Mouse (Mus musculus) ovary, postnatal 10 days (tissue): Measurements from ENCODE around the gene Orai2.
"Not testable (repeated sequence)": the region's sequence is repeated elsewhere in the genome, so short reads cannot be mapped to it uniquely, and the experiment has no call there.

Source experiments
- DNase-seq: peaks from one replicate; pipeline ENCODE4 v3.0.0; 2022; ENCODE audit warnings: low spot score

Orai2 gene

DNA sequence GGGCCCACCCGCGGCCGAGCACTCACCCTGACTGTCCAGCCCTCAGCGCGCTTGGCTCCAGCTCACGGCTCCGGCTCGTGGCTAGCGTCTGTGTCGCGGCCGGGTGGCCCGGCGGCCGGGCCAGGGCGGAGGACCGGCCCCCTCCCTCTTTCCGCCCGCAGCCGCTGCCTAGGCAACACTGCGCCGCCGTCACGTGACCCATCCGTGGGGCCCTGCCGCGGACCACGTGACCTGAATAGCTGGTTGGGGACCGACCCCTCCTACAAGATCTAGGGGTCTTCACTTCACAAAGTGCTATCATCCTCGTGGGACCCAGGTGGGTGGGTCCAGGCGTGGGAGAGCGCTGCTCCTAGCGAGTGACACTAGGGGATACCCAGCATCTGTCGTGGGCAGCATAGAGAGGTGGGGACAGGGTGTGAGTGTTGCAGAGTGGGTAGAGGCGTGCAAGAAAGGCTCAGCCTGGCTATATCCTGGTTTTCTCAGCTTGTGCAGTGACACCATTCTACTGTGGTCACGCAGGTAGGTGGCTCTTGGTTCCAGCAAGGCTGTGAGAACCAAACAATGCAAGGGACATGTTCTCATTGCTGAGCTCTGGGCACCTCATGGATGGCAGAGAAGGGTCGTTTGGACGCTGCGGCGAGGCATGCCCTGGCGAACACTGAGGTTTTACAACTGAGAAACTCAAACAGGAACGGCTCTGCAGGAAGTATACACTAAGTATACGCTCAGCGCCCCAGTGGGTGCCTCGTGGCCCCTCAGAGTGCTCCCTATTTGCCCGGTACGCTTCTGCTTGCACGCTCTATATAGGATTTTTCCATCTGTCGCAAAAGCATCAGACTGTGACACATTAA, at the start of gene Orai2:
Gene Orai2 (minus strand): TSS at position 202 of the 851 bp plus-strand sequence.
- DNase-seq, result peak; percentile 54

DNA sequence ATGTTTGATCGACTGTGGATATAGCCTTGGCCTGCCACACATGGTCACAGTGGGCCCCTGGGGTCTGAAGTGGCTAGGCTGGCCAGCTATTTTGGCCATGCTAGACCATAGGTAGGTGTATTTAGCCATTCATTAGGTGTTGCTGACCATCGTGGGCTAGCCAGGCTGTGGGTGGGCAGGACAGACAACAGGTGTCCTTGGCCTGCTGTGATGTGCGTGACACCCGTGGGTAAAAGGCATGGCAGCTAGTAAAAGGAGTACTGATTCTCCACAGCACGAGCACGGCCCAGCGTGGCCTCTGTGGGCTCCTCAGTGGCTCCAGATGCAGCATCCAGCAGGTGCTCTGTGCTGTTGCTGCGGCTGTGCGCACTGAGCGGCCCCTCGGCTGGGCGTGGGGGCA, 48.1 kb upstream of the Orai2 start:
- DNase-seq, result no peak

DNA sequence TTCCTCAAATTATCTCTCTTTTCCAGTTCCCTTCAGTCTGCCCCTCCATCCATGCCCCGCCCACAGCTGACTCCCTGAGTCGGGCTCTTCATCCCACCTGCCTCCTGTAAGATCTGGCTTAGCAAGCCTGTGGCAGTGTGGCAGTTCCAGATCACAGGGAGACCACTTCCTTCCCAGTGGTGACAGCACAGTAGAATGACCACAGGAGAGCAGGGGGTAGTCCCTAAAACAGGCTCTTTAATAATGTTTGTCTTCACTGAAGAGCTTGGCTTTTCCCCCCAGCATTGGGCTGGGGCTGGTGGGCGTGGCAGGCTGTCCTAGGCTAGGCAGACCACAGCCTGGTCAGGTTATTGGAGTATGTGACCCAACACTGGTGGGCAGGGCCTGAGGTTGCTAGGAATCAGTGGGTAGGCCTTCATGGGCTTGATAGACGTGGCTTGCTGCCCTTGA, 47.4 kb upstream of the Orai2 start:
- DNase-seq, result no peak

DNA sequence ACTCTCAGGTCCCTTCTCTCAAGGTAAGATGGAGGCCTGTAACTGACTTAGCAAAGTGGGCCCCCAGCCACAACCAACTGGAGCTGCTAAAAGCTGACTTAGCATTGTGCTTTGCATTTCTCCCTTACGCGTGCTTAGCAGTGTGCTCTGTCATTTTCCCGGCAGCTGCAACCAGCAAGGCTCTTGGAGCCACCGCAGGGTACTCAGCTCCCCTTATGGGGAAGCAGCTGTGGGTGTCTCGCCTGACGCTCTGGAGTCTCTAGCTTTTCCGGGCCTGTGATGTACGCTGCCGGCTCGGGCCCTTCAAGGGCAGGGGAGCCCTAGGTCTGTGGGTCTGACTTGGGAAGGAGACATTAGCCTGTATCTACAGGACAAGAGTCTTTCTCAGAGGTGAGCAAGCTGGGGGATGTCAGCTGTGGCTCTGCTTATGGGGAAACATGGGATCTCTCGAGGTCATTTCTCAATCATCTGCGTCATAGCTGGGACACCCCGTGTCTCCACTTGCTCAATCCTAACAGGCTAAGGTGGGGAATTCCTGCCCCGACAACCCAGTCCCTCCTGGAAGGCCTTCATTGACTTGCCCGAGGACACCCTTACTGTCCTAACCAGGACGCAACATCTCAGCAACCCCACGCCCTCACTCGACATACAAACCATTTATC, 46.6 kb upstream of the Orai2 start:
- no peak for DNase-seq

DNA sequence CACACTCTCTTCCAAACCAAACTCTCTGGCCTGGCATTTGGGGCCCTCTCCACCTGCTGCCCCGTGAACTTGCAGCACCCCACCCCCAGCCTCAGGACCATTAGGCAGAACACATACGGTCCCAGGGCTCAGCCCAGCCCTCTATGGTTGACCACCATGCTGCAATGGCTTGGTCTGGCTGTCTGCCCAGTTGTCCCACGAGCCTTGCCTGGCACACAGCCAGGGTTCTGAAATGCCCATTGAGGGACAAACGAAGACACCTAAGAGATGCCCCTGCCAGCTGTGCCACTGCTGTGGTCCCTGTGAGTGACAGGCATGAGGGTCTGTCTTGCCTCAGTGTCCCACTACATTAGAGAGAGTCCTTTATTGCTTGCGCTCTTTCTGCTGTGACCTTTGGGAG, 45.4 kb upstream of the Orai2 start:
- DNase-seq, result no peak

DNA sequence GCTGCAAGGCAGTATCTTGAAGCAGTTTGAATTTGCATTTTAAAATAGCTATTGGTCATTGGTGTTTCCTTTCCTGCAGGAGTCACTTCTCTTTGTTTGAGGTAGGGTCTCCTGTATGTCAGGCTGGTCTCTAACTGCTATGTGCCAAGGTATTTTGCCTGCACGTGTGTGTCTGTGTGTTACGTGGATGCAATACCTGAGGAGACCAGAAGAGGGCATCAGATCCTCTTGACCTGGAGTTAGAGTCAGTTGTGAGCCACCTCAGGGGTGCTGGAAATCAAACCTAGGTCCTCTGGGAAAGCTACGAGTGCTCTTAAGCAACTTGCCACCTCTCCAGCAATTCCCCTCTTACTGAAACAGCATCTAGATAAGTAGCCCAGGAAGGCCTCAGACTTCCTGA, 44.7 kb upstream of the Orai2 start:
- DNase-seq, result no peak

DNA sequence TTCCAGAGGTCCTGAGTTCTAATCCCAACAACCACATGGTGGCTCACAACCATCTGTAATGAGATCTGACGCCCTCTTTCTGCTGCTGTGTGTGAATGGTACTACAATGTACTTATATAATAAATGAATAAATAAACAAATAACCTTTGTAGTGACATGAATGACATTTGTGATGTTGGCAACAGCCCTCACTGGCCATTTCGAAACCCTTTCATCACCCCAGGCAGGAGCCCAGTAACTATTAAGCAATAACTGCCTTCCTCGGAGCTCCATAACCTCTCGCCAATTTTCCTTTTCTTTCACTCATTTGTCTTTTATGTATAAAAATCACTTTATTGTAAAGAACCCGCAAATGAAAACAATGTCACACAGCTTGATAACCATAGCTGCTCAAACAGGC, 43.2 kb upstream of the Orai2 start:
- no peak for DNase-seq

DNA sequence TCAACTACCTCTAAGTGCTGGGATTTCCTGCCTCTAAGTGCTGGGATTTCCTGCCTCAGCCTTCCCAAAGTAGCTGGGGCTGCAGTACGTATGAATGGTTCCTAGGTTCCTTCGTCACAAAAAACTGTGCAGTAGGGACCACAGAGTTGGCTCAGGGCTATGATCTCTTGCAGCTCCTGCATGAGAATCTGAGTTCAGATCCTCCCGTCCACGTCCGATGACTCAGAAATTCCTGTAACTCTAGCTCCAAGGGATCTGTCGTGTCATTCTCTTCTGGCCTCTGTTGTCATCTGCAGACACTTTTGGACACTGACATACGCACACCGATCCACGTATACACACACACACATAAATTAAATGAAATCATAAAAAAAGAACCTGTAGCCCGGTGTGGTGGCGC, 42.2 kb upstream of the Orai2 start:
- DNase-seq, result no peak

DNA sequence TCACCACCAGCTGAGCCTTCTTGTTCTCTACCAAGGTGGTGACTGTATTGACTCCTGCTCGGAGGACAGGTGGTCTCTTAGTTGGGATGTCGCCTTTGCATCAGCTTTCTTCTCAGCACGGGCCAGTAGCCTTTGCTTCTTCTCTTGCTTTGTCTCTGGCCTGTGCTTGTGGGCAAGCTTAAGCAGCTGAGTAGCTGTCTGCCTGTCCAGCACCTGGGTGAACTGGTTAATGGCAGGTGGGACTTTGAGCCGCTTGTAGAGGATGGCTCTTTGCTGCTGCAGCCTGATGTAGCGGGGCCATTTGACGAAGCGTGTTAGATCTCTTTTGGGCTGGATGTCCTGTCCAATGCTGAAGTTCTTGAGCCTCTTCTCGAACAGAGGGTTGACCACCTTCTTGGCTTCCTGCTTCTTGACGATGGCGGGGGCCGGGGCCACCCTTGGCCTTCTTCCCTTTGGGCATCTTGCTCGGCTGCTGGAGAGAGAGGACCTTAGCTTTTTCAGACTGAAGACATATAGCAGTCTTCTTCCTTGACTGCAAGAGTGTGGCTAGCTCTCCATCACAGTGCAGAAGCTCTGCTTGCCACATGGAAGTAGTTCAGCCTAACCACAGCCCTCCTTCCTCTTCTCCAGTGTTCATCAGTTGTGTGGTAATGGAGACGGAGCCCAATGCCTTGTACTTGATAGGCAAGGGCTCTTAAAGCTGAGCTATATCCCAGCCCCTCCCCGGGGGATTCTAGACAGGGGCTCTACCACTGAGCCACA, 41.0 kb upstream of the Orai2 start:
- DNase-seq, result not testable (repeated sequence)

DNA sequence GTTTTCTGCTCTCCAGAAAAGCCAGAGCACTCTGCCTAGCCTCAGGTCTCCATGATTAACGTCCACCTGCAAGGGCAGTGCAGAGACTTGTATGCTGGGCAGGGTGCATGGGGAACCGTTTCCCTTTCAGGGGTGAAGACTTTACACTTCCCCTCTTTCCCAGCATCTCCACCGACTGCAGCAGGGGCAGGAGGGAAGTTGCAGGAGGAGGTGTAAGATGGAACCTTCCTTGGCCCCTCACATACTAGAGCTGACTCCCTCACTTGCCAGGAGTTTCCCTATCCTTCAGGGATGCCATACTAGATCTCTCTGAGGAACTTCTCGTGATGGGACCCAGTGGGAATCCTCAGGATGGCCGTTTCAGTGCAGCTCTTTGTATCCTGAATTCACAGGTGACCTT, 40.0 kb upstream of the Orai2 start:
- DNase-seq, result no peak

DNA sequence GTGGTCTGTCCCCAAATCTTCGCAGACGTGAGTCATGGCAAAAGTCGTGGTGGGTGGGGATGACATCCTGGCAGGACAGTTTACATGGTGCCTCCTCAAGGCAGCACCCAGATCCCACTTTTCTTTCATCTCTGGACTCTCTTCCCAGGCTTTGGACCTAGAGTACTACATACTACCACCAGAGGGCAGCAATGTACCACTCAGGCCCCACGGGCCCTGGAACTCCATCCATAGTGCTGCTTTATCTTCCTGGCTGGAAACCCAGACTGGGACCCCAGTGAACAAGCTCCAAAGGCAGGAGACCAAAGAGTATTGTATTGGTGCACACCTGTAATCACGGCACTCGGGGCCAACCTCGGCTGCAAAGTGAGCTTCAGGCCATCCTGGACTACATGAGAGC, 31.3 kb upstream of the Orai2 start:
- peak; percentile 15 for DNase-seq

DNA sequence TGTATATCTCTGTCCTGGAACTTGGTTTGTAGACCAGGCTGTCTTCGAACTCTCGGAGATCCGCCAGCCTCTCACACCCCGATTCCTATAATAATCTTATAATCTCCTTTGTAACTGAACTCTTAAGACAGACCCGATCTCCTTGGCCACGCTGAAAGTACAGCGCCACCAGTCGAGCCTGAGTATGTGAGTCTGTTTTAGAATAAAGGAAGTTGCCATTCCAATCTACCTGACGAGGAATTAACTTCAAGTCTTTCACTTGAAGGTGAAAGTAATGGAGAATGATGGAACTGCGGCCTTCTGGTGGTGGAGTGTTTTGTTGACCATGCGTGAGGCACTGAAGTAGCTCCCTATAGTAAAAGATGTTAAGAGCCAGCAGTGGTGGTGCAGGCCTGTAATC, 29.0 kb upstream of the Orai2 start:
- no peak for DNase-seq

DNA sequence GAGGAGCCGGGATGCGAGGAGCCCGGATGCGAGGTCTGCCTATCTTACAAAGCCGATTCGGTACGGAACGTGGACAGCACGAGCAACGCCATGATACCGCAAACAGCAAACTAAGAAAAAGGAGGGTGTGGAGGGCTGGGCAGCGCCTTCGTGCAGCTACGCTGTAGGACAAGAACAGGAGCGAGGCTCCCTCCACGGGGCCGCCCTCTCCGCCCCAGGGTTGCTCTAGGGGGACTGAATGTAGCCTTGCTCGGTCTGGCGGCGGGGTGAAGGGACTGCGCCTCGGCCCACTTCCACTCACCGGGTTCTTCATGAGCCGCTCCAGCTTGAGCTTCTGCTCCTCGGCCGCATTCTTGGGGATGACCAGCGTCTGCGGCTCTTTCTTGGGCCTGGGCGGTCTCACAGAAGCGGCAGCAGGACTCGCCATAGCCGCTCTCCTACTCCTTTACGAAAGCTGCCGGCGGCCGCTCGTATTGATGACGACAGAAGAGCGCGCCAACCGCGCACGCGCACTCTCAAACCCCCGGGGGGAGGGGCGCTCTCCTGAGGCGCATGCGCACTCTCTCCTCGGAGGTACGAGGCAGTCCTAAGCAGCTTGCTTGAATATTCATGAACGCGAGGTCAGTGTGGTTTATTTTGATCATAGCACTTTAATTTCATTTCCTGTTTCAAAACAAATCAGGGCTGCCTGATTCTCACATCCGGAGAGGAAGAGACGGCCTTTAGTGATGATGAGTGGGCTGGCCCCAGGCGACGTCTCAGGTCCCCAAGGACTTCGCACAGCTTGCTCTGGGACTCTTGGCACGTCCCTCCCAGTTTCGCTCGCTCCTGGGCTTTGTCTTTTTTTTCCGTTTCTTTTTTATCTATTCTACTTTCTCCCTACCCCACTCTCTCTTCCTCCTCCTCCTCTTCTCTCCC, 28.2 kb upstream of the Orai2 start, which contains the start of gene Prkrip1:
Gene Prkrip1 (minus strand): TSS at position 490 of the 918 bp plus-strand sequence.
- peak; percentile 91 for DNase-seq

DNA sequence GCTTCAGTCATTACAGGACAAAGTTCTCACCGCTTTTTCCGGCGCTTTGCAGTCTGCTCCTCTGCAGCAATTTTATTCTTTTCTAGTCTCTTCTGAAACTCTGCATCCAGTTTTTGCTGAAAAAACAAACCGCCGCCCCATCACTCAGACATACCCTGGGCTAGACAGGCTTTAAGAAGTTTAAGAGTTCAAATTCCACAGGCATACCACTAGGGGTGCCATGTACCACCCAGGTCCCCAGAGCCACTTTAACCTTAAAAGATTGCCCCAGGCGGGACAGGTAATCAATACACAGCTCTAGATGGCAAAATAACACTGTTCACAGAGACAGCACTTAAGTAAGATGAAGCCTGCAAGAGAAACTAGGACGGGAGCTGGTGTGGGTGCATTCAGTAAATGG, 21.4 kb upstream of the Orai2 start:
- no peak for DNase-seq

DNA sequence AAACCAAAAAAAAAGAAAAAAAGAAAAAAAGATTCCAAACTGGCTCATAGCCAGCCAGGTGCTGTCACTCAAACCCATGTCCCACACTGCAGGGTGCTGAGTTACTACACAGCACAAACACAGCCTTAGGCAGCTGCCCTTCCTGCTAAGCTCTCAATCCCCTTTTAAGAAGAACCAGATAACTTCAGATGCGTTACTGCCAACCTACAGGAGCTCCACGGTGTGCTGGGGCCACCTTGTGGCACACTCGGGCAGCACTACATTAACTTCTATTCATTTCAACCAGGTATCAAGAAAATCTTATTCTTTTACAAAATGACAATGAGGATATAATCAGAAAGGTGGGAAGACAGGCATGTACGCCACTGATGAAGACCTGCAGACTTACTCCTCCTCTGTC, 16.2 kb upstream of the Orai2 start:
- no peak for DNase-seq

DNA sequence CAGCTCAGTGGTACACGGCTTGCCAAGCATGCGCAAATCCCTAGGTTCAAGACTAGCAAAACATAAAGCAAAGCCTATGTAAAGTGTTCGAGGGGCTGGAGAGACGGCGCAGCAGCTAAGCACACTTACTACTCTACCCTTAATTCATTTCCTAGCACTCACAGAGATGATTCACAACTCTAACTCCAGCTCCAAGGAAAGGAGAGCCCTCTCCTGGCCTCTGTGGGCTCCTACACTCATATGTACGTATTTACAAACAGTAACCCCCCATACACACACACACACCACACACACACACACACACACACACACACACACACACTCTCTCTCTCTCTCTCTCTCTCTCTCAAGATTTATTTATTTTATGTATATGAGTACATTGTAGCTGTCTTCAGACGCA, 13.3 kb upstream of the Orai2 start:
- DNase-seq, result no peak

DNA sequence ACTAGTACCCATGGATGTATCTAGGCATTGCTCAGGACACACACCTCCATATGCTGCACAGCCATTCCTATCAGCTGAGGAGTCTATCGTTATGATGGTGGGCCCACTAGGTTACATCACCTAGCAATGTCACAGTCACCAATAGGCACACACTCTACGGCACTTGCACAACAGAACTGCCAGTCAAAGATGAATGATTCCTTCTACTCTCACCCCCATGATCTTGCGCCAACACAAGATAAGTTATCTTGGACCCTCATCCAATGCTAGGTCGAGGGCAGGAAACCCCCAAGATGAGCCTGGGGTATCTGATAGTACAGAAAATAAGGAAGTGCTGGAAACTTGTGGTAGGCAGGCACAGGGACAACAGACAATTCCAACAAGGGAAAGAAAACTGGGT, 12.3 kb upstream of the Orai2 start:
- DNase-seq, result no peak

DNA sequence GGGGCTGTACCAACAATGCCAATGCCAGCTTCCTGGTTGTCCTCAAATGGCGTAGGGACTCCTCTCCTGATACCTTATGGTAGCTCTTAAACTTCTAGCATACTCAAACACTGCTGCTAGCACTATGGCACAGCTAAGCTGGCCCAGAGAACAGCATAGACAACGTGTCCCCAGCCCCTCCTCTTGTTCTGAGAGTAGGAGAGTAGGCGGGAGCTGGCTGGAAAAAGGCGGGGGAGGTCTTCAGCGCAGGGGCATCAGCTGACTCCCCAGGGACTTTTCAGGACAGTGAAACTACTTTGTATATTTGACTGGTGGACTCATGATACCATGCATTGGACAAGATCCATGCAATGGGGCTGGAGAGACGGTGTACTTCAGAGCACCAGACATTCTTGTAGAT, 11.5 kb upstream of the Orai2 start:
- no peak for DNase-seq

DNA sequence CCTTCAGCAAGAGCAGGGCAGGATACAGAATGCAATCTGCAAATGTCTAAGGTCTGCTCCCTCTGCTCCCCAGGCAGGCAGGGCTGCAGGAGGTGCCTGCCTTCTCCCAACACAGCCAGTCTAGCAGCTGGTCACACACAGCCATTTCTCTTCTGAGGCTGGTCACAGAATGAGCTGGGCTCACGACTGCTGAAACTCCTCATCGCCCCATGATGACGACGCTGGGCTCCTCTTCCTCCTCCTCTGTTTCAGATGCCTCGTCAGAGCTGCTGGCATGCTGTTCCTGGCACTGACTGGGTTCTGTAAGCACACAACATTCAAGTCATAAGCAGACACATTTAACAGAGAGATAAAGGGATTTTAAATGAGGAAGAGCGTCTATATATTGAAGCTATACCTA, 10.7 kb upstream of the Orai2 start:
- DNase-seq, result no peak

DNA sequence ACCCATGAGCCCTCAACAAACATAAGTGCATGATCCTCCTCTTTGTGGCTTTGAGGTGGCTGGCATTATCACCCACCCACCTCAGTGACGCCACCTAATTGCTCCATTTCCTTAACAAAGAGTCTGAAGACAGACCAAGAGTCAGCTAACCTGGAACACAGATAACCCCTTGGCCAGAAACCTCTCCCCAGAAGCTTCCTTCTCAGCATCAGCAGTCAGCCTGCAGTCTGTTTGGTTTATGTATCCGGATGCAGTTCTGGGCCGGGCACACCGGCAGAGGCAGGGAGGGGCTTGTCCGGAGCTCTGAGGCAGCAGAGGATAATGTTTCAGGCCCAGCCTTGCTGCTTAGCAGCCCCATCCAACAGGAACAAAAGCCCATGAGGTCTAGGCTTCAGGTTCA, 9.1 kb upstream of the Orai2 start:
- DNase-seq, result no peak

DNA sequence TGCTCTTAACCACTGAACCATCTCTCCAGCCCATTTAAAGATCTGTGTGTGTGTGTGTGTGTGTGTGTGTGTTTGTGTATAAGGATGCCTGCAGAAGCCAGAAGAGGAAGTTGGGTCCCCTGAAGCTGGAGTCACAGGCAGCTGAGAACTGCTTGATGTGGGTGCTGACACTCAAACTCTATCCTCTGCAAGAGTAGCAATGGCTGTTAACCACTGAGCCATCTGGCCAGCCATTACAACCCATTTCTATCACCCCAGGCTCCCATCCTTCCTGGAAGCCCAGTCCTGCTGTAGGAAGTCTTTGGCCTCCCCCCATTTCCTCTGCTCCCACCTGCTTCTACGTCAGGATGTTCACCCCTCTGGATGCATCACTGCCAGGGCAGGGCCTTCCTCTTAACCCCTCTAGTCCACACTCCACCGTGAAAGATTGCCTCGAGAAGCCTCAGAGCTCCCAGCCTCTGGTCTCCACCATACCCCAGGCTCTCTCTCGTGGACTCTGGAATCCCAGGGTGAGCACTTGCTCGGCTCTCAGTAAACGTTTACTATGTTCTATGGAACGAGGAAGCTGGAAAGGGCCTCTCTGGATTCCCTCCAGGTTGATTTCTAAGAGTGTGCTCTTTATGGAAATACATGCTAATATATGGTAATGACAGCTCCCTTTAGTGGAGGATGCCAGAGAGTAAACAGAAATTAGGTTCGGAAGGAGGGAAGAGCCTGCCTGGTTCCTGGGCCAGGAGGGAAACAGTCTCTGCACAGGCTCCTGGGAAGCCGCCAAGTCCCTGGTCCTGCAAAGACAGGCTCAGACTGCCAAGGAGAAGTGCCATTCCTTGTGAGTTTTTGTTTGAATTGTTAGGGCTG, 3.3 kb upstream of the Orai2 start:
- DNase-seq, result no peak
